Mouse (Mus musculus) stomach, embryonic 16.5 days (tissue): ENCODE data around the gene Pofut2. TPM values are rescaled to one million over a fixed set of nuclear protein-coding genes. Genes with fewer than 3 reads are reported as not detected.

Source experiments
- ATAC-seq: fragments of 200-750 bp; cut with Nextera tagmentation; 2 replicates; pipeline ENCODE4 v1.8.0; 2017; ENCODE audit warnings: moderate number of reproducible peaks, moderate TSS enrichment; ENCODE audit not compliant: insufficient read depth, low FRiP score
- H3K27ac ChIP-seq: fragments of 300-500 bp; sonication (generic); 2 replicates; pipeline ENCODE4 v1.5.1; 2014; ENCODE audit warnings: low read length
- H3K27me3 ChIP-seq: fragments of 300-500 bp; sonication (generic); 2 replicates; pipeline ENCODE4 v1.6.1; 2014; ENCODE audit warnings: low read length, control low read depth, mixed read lengths; ENCODE audit not compliant: control insufficient read depth, insufficient read depth
- H3K36me3 ChIP-seq: fragments of 300-500 bp; sonication (generic); 2 replicates; pipeline ENCODE4 v1.6.1; 2014; ENCODE audit warnings: low read length; ENCODE audit not compliant: control insufficient read depth, insufficient read depth
- H3K4me1 ChIP-seq: fragments of 300-500 bp; sonication (generic); 2 replicates; pipeline ENCODE4 v1.6.1; 2014; ENCODE audit warnings: low read length, control low read depth, mixed read lengths; ENCODE audit not compliant: control insufficient read depth, insufficient read depth
- H3K4me2 ChIP-seq: fragments of 300-500 bp; sonication (generic); 2 replicates; pipeline ENCODE4 v1.6.1; 2014; ENCODE audit warnings: low read depth, low read length, mixed read lengths
- H3K4me3 ChIP-seq: fragments of 300-500 bp; sonication (generic); replicated peaks from 2 replicates; pipeline ENCODE4 v1.5.1; 2014; ENCODE audit warnings: mild to moderate bottlenecking, low read length
- H3K9ac ChIP-seq: fragments of 300-500 bp; sonication (generic); 2 replicates; pipeline ENCODE4 v1.6.1; 2014; ENCODE audit warnings: low read length
- H3K9me3 ChIP-seq: fragments of 300-500 bp; sonication (generic); replicated peaks from 2 replicates; pipeline ENCODE4 v1.6.1; 2016; ENCODE audit warnings: low read length, control low read depth; ENCODE audit not compliant: control insufficient read depth
- WGBS: fragments of 180-500 bp; shearing (Covaris S2); extraction: QIAGEN DNeasy Blood & Tissue Kit; methylation state at CpG from one replicate; pipeline ENCODE4 v1.1.7; 2014; 5-methylcytosine and 5-hydroxymethylcytosine counted together
- polyA plus RNA-seq: library from polyadenylated mRNA; unstranded; fragments of >200 nt; fragmentation: Nextera tagmentation; extraction: Ambion mirVana; gene quantifications from 2 replicates; pipeline ENCODE4 v1.2.1, GENCODE M21; 2015

Gene Pofut2
- polyA plus RNA-seq, 1 experiment from 2014 or later: 125 TPM

- H3K36me3 ChIP-seq: no peaks in the 10 kb centered on the region
- H3K27ac ChIP-seq: no peak overlapping the region
- H3K4me3 ChIP-seq: no peak overlapping the region
- H3K9me3 ChIP-seq: no peaks in the 10 kb centered on the region
- H3K9ac ChIP-seq: no peak overlapping the region
- H3K27me3 ChIP-seq: no peaks in the 10 kb centered on the region
- no peaks in the 10 kb centered on the region for H3K4me1 ChIP-seq
- no peak for ATAC-seq
- H3K4me2 ChIP-seq: no peak overlapping the region
- 86% methylated on average over 12 of the region's 12 CpGs for WGBS
Measured at GRCm38 (mm10) chr10:77294691-77295090, 35.7 kb downstream of the Pofut2 start.

- Histone ChIP-seq H3K9me3 (no peaks in the 10 kb centered on the region), H3K27me3 (no peaks in the 10 kb centered on the region), H3K4me1 (no peaks in the 10 kb centered on the region), H3K36me3 (no peaks in the 10 kb centered on the region), H3K9ac (no peak overlapping the region), H3K4me3 (no peak overlapping the region), H3K4me2 (no peak overlapping the region), H3K27ac (no peak overlapping the region)
- ATAC-seq: no peak
- 80% methylated on average over 8 of the region's 8 CpGs for WGBS
Measured at GRCm38 (mm10) chr10:77298621-77299020, 39.6 kb downstream of the Pofut2 start.

- no peak overlapping the region for H3K9ac ChIP-seq
- no peak for ATAC-seq
- H3K4me1 ChIP-seq: no peaks in the 10 kb centered on the region
- no peak overlapping the region for H3K4me3 ChIP-seq
- no peak overlapping the region for H3K27ac ChIP-seq
- H3K36me3 ChIP-seq: no peaks in the 10 kb centered on the region
- H3K4me2 ChIP-seq: no peak overlapping the region
- H3K27me3 ChIP-seq: no peaks in the 10 kb centered on the region
- WGBS: 78% methylated on average over 2 of the region's 2 CpGs
- no peaks in the 10 kb centered on the region for H3K9me3 ChIP-seq
Measured at GRCm38 (mm10) chr10:77299194-77299593, 40.2 kb downstream of the Pofut2 start.

- H3K4me3 ChIP-seq: no peak overlapping the region
Measured at GRCm38 (mm10) chr10:77300237-77300933, 41.4 kb downstream of the Pofut2 start.

GRCm38 (mm10) chr10:77300934-77301297 lies 41.9 kb downstream of the Pofut2 start:
- Histone ChIP-seq H3K4me1 (no peaks in the 10 kb centered on the region), H3K4me2 (no peak overlapping the region), H3K9ac (no peak overlapping the region), H3K27me3 (no peaks in the 10 kb centered on the region), H3K9me3 (no peaks in the 10 kb centered on the region), H3K36me3 (no peaks in the 10 kb centered on the region), H3K27ac (no peak overlapping the region), H3K4me3 (no peak overlapping the region)
- 77% methylated on average over 4 of the region's 4 CpGs for WGBS
- 0 out of 2 replicates have a peak, but pooled peaks have one; percentile 17 for ATAC-seq

More at GRCm38 (mm10) chr10:77300237-77300933, 41.4 kb downstream of the Pofut2 start:
- Histone ChIP-seq H3K4me1 (no peaks in the 10 kb centered on the region), H3K27me3 (no peaks in the 10 kb centered on the region), H3K4me2 (no peak overlapping the region), H3K27ac (no peak overlapping the region), H3K9ac (no peak overlapping the region), H3K36me3 (no peaks in the 10 kb centered on the region), H3K9me3 (no peaks in the 10 kb centered on the region)
- no peak for ATAC-seq
- 80% methylated on average over 8 of the region's 8 CpGs for WGBS

GRCm38 (mm10) chr10:77304362-77304761 lies 45.3 kb downstream of the Pofut2 start:
- 77% methylated on average over 3 of the region's 3 CpGs for WGBS
- Histone ChIP-seq H3K4me1 (no peaks in the 10 kb centered on the region), H3K36me3 (no peaks in the 10 kb centered on the region), H3K27ac (no peak overlapping the region), H3K9me3 (no peaks in the 10 kb centered on the region), H3K9ac (no peak overlapping the region), H3K27me3 (no peaks in the 10 kb centered on the region), H3K4me2 (no peak overlapping the region), H3K4me3 (no peak overlapping the region)
- ATAC-seq: no peak

- WGBS: 56% methylated on average over 4 of the region's 4 CpGs
- ATAC-seq: no peak
- no peak overlapping the region for H3K27ac ChIP-seq
Measured at GRCm38 (mm10) chr10:77304840-77305533, 46.0 kb downstream of the Pofut2 start.

GRCm38 (mm10) chr10:77305766-77306165 lies 46.7 kb downstream of the Pofut2 start:
- no peak overlapping the region for H3K27ac ChIP-seq
- H3K36me3 ChIP-seq: no peaks in the 10 kb centered on the region
- no peaks in the 10 kb centered on the region for H3K9me3 ChIP-seq
- WGBS: 75% methylated on average over 8 of the region's 8 CpGs
- H3K9ac ChIP-seq: no peak overlapping the region
- no peaks in the 10 kb centered on the region for H3K4me1 ChIP-seq
- H3K4me2 ChIP-seq: no peak overlapping the region
- H3K27me3 ChIP-seq: no peaks in the 10 kb centered on the region
- ATAC-seq: no peak
- H3K4me3 ChIP-seq: no peak overlapping the region

More at GRCm38 (mm10) chr10:77304840-77305533, 46.0 kb downstream of the Pofut2 start:
- Histone ChIP-seq H3K4me2 (no peak overlapping the region), H3K9me3 (no peaks in the 10 kb centered on the region), H3K9ac (no peak overlapping the region), H3K4me3 (no peak overlapping the region), H3K4me1 (no peaks in the 10 kb centered on the region), H3K36me3 (no peaks in the 10 kb centered on the region), H3K27me3 (no peaks in the 10 kb centered on the region)

- Histone ChIP-seq H3K4me2 (no peak overlapping the region), H3K9me3 (no peaks in the 10 kb centered on the region), H3K9ac (no peak overlapping the region), H3K36me3 (no peaks in the 10 kb centered on the region), H3K27me3 (no peaks in the 10 kb centered on the region), H3K4me3 (no peak overlapping the region), H3K27ac (no peak overlapping the region), H3K4me1 (no peaks in the 10 kb centered on the region)
- no peak for ATAC-seq
- WGBS: 60% methylated on average over 10 of the region's 10 CpGs
Measured at GRCm38 (mm10) chr10:77308978-77309377, 50.0 kb downstream of the Pofut2 start.
